Mouse (Mus musculus) WW6 (cell line): ENCODE measurements around the gene Col4a2.
A peak's percentile ranks its signal among the peaks of the same experiment; 100 is the strongest.

ENCODE experiments used
- DNase-seq: peaks from one replicate; pipeline ENCODE4 v3.0.0-alpha.2; 2013; ENCODE audit warnings: low read depth, low spot score

Col4a2 gene

GRCm38 (mm10) chr8:11415089-11415488, 102.5 kb downstream of the Col4a2 start:
- no peak for DNase-seq

- DNase-seq: no peak
Observed at GRCm38 (mm10) chr8:11417762-11418161, 105.2 kb downstream of the Col4a2 start.

GRCm38 (mm10) chr8:11419232-11419631, 106.6 kb downstream of the Col4a2 start:
- no peak for DNase-seq

GRCm38 (mm10) chr8:11419645-11420044, 107.0 kb downstream of the Col4a2 start:
- DNase-seq: peak; percentile 36

- peak; percentile 40 for DNase-seq
Observed at GRCm38 (mm10) chr8:11421105-11421504, 108.5 kb downstream of the Col4a2 start.

- DNase-seq: no peak
Observed at GRCm38 (mm10) chr8:11421968-11422367, 109.4 kb downstream of the Col4a2 start.

- no peak for DNase-seq
Observed at GRCm38 (mm10) chr8:11423091-11423490, 110.5 kb downstream of the Col4a2 start.

- no peak for DNase-seq
Observed at GRCm38 (mm10) chr8:11430688-11431087, 118.1 kb downstream of the Col4a2 start.

GRCm38 (mm10) chr8:11437862-11438261, 125.3 kb downstream of the Col4a2 start:
- DNase-seq: no peak

- DNase-seq: no peak
Observed at GRCm38 (mm10) chr8:11441291-11441690, 128.7 kb downstream of the Col4a2 start.

- no peak for DNase-seq
Observed at GRCm38 (mm10) chr8:11443611-11444010, 131.0 kb downstream of the Col4a2 start.

- no peak for DNase-seq
Observed at GRCm38 (mm10) chr8:11444216-11444615, 131.6 kb downstream of the Col4a2 start.

GRCm38 (mm10) chr8:11445790-11446189, 133.2 kb downstream of the Col4a2 start:
- DNase-seq: no peak

GRCm38 (mm10) chr8:11447910-11448570, 135.4 kb downstream of the Col4a2 start:
- no peak for DNase-seq

- DNase-seq: no peak
Observed at GRCm38 (mm10) chr8:11450184-11451113, 137.8 kb downstream of the Col4a2 start.

GRCm38 (mm10) chr8:11452152-11452551, 139.5 kb downstream of the Col4a2 start:
- no peak for DNase-seq

GRCm38 (mm10) chr8:11452559-11452958, 140.0 kb downstream of the Col4a2 start:
- no peak for DNase-seq

- no peak for DNase-seq
Observed at GRCm38 (mm10) chr8:11452974-11453373, 140.4 kb downstream of the Col4a2 start.

- DNase-seq: no peak
Observed at GRCm38 (mm10) chr8:11454228-11454627, 141.6 kb downstream of the Col4a2 start.

- no peak for DNase-seq
Observed at GRCm38 (mm10) chr8:11457278-11457677, 144.7 kb downstream of the Col4a2 start.

GRCm38 (mm10) chr8:11457981-11458836, 145.6 kb downstream of the Col4a2 start:
- no peak for DNase-seq

- DNase-seq: no peak
Observed at GRCm38 (mm10) chr8:11459016-11459415, 146.4 kb downstream of the Col4a2 start.
